Mouse (Mus musculus) MEL (cell line): ENCODE data around the gene Myo15b.

ENCODE experiments used
- CHD2 ChIP-seq: IDR thresholded peaks from 2 replicates; pipeline ENCODE4 v1.6.1; 2011; ENCODE audit warnings: low read length, improper control_type of control experiment
- CTCF ChIP-seq, 3 experiments: IDR thresholded peaks in 2 of 3; conservative IDR thresholded peaks in 1 of 3; 2 replicates each; pipeline ENCODE4 v1.5.1; 2011 to 2012; ENCODE audit warnings: low read length in 3 of 3, low read depth in 2 of 3, mild to moderate bottlenecking in 2 of 3, improper control_type of control experiment in 1 of 3, inconsistent platforms in 1 of 3, mixed read lengths in 1 of 3, moderate library complexity in 1 of 3; ENCODE audit not compliant: control insufficient read depth in 1 of 3, insufficient read depth in 1 of 3, poor library complexity in 1 of 3, severe bottlenecking in 1 of 3
- MAX ChIP-seq: IDR thresholded peaks from 2 replicates; pipeline ENCODE4 v1.6.1; 2011; ENCODE audit warnings: low read length, improper control_type of control experiment
- SMC3 ChIP-seq: IDR thresholded peaks from 2 replicates; pipeline ENCODE4 v1.6.1; 2011; ENCODE audit warnings: low read depth, low read length, improper control_type of control experiment

GRCm38 (mm10) chr11:115877174-115877755 is 19.1 kb downstream of the Myo15b start:
- TF ChIP-seq CHD2: no peak
- TF ChIP-seq SMC3: no peak
- TF ChIP-seq CTCF (IDR thresholded peaks at IDR 0.05 in 2 of 3, conservative IDR thresholded peaks at IDR 0.05 in 1 of 3; ENCODE audit: control insufficient read depth in 1 of 3, insufficient read depth in 1 of 3, low read depth in 2 of 3, low read length in 3 of 3, poor library complexity in 1 of 3, severe bottlenecking in 1 of 3): no peak
- TF ChIP-seq MAX: no peak
